Mouse (Mus musculus): ENCODE measurements around the gene Doc2g. TPM values are rescaled to one million over a fixed set of nuclear protein-coding genes. Genes with fewer than 3 reads are reported as not detected.
"Not testable (repeated sequence)": the region's sequence is repeated elsewhere in the genome, so short reads cannot be mapped to it uniquely, and the experiment has no call there.

Doc2g gene
- total RNA-seq (2021), result 100 to 1,000 TPM; 106 to 120 TPM

DNA sequence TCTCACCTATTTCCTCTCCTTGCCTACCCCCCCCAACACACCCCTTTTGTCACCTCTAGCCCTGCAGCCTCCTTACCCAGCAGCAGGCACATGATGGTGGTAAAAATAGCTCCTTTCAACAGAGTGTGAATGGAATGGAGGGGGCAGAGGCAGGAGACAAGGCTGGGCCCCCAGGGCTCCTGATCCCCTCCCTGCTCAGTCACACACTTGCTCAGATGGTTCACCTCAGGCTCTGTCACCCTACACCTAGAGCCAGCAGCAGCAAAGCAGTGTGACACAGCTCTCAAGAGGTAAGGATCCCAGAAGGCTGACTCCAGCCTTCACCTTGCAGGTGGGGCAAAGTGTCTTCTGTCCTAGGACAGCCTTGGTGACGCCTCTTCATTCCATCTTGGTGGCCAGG, at the start of gene Doc2g:
Gene Doc2g, plus strand, starts transcription at position 202 of the 400 bp plus-strand sequence.
- DNase-seq, result peak; percentile 47

GRCm38 (mm10) chr19:3955033-3955432, 48.1 kb upstream of the Doc2g start:
- no peak for DNase-seq

DNA sequence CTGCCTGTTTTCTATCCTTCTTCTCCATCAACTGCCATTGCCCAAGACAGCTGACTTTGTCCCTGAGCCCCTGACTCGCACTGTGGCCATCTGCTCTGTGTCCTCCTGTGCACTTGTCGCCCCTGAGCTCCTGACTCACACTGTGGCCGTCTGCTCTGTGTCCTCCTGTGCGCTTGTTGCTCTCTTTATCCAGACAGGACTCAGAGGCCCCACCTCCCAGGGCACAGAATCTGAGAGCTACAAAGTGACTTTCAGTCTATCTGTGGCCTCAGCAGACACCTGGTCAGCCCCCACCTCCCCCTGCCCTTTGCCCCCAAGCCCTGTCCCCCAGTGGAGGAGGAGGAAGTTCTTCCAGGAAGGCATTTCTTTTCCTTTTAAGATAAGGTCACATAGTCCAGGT, 47.3 kb upstream of the Doc2g start:
- DNase-seq, result no peak

GRCm38 (mm10) chr19:3957296-3958036, 45.6 kb upstream of the Doc2g start:
- not testable (repeated sequence) for DNase-seq

GRCm38 (mm10) chr19:3958470-3958869, 44.6 kb upstream of the Doc2g start, which contains the start of gene Aldh3b3:
Gene Aldh3b3 (plus strand): TSS chr19:3958645.
- peak; percentile 37 for DNase-seq

GRCm38 (mm10) chr19:3959030-3959429, 44.1 kb upstream of the Doc2g start:
- no peak for DNase-seq

- no peak for DNase-seq
Observed at GRCm38 (mm10) chr19:3960211-3960610, 42.9 kb upstream of the Doc2g start.

- not testable (repeated sequence) for DNase-seq
Observed at GRCm38 (mm10) chr19:3961805-3962204, 41.3 kb upstream of the Doc2g start.

DNA sequence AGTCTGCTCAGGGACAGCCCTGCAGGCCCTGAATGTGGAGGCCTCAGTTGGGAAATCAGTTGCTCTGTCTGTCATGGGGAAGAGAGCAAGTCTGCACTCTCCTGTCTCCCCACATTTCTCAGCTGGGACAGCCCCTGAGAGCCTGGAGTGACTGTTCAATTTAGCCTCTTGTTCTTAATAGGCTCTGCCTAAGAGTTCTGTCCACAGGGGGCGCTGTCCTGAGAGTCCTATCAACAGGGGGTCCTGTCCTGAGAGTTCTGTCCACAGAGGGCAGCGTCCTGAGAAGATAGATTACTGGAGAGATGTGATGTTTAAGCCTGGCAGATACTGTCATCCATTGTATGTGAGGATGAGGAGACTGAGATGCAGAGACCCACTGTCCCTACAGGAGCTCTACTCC, 40.6 kb upstream of the Doc2g start:
- DNase-seq, result peak; percentile 69

GRCm38 (mm10) chr19:3964030-3964429, 39.1 kb upstream of the Doc2g start:
- no peak for DNase-seq

- DNase-seq, result no peak
Observed at GRCm38 (mm10) chr19:3966330-3967075, 36.6 kb upstream of the Doc2g start.

GRCm38 (mm10) chr19:3967258-3967657, 35.9 kb upstream of the Doc2g start:
- DNase-seq, result no peak

DNA sequence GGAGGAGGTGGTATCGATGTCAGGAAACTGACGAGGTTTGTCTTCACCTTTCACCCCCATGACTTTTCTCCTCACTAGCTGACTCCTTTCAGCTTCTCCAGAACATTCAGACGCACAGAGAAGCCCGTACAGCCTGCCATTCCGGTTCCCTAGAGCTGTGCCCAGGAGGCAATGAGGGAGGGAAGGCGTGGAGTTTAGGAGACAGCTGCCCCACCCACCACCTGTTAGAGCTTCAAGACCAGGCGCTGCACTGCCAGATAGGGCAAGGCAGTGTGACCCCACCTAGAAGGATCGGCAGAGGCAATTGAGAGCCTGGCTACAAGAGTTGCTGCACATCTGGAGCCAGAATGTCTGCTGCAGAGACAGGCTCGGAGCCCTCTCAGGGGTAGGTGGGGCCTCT, 30.9 kb upstream of the Doc2g start, which contains the start of gene Aldh3b2:
Gene Aldh3b2, plus strand, starts transcription at position 100 of the 400 bp plus-strand sequence.
- no peak for DNase-seq

- not testable (repeated sequence) for DNase-seq
Observed at GRCm38 (mm10) chr19:3974608-3975007, 28.5 kb upstream of the Doc2g start.

GRCm38 (mm10) chr19:3975866-3976265, 27.2 kb upstream of the Doc2g start:
- DNase-seq, result no peak

- DNase-seq, result peak; percentile 88
Observed at GRCm38 (mm10) chr19:3980309-3980708, 22.8 kb upstream of the Doc2g start.

GRCm38 (mm10) chr19:3980917-3981316, 22.2 kb upstream of the Doc2g start:
- no peak for DNase-seq

- no peak for DNase-seq
Observed at GRCm38 (mm10) chr19:3983527-3984200, 19.4 kb upstream of the Doc2g start.

DNA sequence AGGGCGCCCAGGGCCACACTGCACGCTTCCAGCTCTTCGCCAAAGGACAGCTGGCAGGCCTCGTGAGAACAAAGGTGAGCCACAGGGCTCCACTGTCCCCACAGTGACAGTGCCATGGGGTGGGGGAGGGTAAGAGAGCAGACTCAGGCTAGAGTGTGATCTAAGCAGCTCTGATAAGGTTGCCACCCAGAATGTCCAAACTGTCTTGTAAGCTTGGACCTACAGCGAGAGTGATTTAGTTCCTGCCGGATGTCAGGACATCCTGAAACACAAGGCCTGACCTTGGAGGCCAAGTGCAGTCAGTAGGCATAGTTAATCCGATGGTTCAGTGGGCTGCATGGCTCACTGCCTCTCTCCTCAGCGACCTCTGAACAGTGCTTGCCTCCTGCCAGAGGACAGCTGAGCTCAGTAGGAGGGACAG, 17.8 kb upstream of the Doc2g start:
- DNase-seq, result peak; percentile 53

GRCm38 (mm10) chr19:3986334-3986733, 16.8 kb upstream of the Doc2g start, which contains the start of gene Acy3:
Gene Acy3 (plus strand): TSS chr19:3986570.
- peak; percentile 92 for DNase-seq

DNA sequence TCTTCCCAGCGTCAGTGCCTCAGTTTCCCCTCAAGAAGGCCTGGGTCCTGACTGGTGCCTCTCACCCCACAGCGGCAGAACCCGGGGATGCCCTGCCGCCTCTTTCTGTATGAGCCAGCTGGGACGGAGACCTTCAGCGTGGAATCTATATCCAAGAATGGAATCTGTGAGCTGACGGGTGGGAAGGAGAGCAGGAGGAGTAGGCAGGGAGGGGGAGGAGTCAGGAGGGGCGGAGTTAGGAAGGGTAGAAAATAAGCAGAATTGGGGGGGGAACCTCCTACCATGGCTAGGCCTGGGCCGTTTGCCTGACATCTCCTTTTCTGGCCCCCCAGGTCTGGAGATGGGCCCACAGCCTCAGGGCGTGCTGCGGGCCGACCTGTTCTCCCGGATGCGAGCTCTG, 15.0 kb upstream of the Doc2g start:
- DNase-seq, result no peak

DNA sequence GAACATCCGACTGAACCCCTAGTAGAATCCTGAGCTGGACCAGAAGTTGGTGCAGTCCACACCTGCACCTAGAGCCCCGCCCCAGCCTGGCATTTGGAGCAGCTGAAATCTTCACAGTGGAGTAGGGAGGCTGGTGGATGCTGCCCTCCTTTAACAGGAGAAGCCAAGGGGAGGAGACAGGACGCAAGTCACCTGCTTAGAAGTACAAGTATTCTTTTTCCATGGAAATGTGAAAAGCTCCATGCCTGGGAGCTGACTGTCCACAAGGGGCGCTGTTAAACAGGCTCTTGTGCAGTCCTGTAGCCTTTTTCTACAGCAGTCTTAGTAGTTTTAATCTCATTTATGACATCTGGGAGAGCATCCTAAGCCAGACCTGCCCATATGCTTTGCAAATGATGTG, 14.4 kb upstream of the Doc2g start:
- no peak for DNase-seq

DNA sequence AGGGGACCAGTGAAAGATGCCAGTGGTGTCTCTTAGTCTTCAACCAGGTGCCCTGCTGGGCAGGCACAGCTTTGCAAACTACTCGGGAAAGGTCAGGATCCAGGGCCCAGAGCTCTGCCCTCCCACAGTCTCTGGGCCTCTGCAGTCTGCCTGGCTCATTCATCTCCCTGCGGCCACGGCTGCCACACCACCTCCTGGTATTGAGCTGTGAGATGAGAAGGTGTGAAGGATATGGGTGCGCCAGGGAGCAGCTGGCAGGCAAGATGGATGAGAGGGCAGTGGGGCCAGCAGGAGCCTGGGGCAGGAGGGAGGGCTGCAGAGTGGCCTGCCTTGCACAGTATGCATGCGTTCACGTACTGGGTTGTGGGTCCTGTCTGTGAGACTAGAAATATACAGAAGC, 12.3 kb upstream of the Doc2g start:
- no peak for DNase-seq

Measured in heart, postnatal 4 days (tissue).